Mouse (Mus musculus) heart, postnatal 0 days (tissue): Measurements from ENCODE around the gene Myo10.

ENCODE experiments used
- CTCF ChIP-seq: IDR thresholded peaks from 2 replicates; pipeline ENCODE4 v1.5.1; 2016; ENCODE audit warnings: antibody characterized with exemption, control low read depth, low read depth
- EP300 ChIP-seq: IDR thresholded peaks from 2 replicates; pipeline ENCODE4 v1.6.1; 2016; ENCODE audit warnings: antibody characterized with exemption, low read depth

GRCm38 (mm10) chr15:25830426-25830825 is 208.1 kb downstream of the Myo10 start:
- TF ChIP-seq CTCF (no peak), EP300 (no peak)
